Mouse (Mus musculus): Measurements from ENCODE around the gene Tmem125. TPM values are rescaled to one million over a fixed set of nuclear protein-coding genes. Genes with fewer than 3 reads are reported as not detected.

Tmem125 gene
- total RNA-seq (2015) (0.25 and 0.71 TPM in 2 replicates), total RNA-seq (2017) (0.41 TPM in 1 of 2 replicates, not detected in the other)

DNA sequence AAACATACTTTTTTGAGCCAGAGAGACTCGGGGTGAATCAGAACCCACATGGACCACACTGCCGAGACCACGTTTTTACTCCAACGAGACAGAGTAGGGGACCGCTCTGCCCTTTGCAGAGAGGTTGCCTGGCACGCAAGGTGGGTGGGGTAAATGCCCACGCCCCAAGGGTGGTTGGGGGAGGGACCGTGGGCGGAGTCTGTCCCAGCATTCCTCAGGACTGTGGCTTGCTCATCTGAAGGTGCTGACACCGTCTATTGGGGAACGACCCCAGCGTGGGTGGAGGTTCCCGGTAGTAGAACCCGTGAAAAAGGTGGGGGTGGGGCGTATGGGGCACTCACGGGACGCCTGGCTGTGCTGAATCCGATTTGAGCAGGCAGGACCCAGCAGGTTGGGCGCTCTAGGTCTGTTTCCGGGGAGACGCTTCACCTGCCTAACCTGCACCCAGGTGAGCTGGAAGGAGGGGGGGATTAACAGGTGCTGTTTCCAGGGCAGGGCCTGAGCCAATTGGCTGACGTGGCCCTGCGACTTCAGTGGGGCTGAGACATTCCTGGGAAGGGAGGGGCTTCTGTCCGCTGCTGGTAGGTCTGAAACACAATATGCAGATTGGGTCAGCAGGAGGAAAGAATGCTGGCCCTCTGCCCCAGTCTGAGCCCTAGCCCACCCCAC, at the start of gene Tmem125:
TSS of gene Tmem125 (minus strand) at position 453 of the 669 bp plus-strand sequence.
- peak; percentile 81 for ATAC-seq (replicated peaks; ENCODE audit: poor library complexity)

GRCm38 (mm10) chr4:118589733-118590130, 45.9 kb upstream of the Tmem125 start:
- no peak for ATAC-seq (replicated peaks; ENCODE audit: poor library complexity)

DNA sequence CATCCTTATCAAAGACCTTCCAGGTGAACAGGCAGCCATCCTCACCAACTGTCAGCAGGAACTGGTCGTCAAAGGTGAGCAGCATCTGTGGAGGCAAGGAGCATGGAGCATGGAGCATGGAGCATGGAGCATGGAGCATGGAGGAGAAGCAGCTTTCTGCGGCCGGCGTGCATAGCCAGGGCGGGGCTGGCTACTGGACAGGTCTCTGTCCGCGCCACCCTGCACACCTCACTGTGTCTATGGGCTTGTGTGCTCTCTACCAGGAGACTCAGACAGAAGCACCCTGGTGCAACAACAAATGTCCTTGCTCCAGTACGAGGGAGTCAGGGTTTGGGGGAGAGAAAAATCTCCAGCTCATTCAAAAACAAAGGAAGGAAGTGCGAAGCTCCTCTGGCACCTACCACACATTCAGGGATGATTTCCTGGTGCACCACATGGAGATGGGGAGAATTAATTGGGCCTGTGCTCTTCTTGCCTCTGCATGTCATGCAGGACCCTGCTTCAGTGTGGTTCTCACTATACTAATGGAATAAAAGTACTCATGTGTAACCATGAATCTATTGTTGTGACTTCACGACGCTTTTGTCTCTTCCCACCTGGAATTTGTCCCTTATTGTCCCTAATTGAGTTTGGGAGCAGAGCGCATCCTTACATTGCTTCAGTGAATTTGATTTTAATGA, 45.3 kb upstream of the Tmem125 start:
- ATAC-seq (replicated peaks; ENCODE audit: poor library complexity), result no peak

DNA sequence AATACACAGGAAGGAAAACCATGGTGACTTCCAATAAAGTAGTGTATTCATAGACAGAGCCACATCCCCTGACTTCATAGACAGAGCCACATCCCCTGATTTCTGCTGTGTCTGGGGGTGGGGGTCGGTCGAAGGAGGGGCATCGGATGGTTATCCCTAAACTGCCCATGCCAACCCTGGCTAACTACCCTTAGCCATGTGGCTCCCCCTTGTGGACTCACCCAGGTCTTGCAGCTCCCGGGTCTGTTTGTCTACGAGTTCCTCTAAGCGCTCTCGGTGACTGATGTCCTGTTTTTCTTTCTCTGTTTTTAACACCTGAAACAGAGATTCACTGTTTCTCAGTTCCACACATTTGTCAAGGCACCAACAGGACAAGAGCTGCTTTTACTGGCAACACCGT, 38.8 kb upstream of the Tmem125 start:
- no peak for ATAC-seq (replicated peaks; ENCODE audit: poor library complexity)

DNA sequence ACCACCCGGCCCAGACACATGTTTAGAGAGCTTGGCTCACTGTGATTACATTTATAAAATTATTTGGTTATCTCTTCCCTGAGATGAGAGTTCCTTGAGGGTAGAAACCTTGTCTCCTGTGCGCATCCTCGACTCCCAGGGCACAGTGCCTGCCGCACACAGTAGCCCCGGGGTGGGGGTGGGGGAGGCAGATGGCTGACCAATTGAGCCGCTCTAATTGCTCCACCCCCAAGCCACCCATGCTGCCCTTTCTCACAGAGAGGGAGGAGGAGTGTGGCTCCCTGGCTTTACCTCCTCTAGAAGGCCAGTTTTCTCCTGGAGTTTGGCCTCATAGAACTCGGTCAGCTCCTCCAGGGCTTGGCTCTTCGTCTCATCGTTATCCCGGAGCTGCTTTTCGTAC, 37.7 kb upstream of the Tmem125 start:
- no peak for ATAC-seq (replicated peaks; ENCODE audit: poor library complexity)

DNA sequence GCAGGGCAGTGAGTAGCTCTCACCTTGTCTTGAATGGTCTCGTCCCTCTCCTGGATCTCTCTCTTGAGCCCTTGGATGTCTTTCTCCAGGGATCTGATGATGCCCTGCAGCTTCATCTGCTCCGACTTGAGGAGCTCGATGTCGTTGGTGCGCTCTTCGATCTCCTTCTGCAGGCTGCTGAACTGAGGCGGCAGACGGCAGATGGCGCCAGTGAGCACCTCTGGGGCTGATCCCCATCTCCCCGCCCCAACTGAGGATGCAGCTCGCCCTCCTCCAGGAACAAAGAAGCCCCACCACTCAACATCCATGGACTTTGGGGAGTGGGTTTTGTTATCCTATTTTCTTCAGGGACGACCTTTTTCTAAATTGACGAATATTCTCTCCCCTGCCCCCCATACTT, 35.5 kb upstream of the Tmem125 start:
- ATAC-seq (replicated peaks; ENCODE audit: poor library complexity), result peak; percentile 67

DNA sequence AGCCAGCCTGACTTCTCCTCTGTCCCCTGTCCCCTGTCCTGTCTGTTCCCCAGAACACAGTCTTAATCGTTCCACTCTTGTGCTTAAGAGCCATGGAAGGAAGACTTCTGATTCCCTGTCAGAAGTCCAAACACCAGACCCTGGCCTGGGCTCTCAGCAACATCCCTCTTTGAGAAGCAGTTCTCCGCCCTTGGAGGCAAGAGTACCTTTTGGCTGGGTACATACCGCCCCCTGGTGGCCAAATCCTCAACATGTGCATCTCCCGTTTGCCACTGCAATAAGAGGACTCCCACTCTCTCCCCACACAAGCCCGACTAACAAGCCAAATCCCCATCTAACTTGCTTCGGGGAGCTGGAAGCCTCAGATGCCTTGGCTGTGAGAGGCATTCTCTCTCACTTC, 32.3 kb upstream of the Tmem125 start:
- peak; percentile 84 for ATAC-seq (replicated peaks; ENCODE audit: poor library complexity)

GRCm38 (mm10) chr4:118571441-118571840, 27.6 kb upstream of the Tmem125 start:
- no peak for ATAC-seq (replicated peaks; ENCODE audit: poor library complexity)

DNA sequence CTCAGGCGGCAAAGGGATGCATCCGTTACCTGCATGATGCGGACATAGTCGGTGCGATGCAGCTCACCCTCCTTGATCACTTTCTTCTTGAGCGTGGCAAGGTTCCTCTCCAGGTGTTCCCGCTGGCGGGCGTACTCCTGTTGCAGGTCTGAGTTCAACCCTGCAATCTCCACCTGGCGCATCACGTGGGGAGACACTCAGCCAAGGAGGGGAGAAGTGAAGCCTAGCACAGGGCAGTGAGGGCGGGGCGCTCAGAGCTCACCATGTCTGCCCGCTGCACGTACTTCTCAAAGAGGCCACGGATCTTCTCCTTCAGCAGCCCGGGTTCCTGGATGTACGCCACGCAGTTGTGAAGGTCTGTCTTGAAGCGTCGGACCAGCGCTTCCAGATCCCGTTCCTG, 25.5 kb upstream of the Tmem125 start:
- ATAC-seq (replicated peaks; ENCODE audit: poor library complexity), result no peak

GRCm38 (mm10) chr4:118568709-118569108, 24.9 kb upstream of the Tmem125 start:
- peak; percentile 64 for ATAC-seq (replicated peaks; ENCODE audit: poor library complexity)

DNA sequence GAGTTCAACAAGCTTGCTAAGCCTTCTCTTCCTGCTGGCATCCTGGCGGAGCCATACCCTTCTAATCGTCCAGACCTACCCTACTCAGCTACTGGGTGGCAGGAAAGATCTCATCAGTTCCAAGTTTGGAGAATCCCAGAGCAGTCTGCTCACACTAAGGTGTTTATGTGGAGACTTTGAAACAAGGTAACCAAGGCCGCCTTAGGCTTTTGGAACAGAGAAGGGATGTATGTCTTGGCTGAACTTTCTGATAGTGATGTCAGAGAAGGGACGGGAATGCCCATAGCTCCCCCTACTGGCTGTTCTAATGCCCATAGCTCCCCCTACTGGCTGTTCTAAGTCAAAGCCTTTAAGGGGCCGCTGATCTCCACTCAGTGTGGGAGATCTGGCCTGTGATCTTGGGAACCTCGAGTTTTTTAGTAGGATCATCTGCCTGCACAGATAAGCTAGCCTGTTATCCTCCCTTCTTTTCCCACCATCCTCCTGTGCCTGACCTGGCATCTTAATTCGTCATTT, 22.4 kb upstream of the Tmem125 start:
- ATAC-seq (replicated peaks; ENCODE audit: poor library complexity), result peak; percentile 92

DNA sequence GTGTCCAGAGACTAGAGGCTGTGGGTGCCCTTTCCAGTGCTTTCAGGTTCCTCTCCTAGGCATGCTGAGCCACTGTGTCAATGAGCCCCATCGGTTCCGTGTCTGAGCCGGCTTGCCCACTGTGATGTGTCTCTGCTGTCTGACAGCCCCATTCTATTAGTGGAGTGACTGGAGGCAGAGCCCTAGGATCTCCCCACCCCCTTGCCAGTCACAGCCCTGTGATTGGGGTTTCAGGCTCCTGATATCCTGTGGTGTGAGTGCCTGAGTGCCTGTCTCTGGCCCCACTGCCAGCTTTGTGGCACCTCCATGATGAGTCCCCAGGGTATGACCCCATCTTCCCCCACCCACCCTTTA, 21.1 kb upstream of the Tmem125 start:
- no peak for ATAC-seq (replicated peaks; ENCODE audit: poor library complexity)

- no peak for ATAC-seq (replicated peaks; ENCODE audit: poor library complexity)
These were observed 20.4 kb upstream of the Tmem125 start for GRCm38 (mm10) chr4:118564062-118564925.

GRCm38 (mm10) chr4:118553039-118553649, 9.3 kb upstream of the Tmem125 start:
- ATAC-seq (replicated peaks; ENCODE audit: poor library complexity), result no peak

DNA sequence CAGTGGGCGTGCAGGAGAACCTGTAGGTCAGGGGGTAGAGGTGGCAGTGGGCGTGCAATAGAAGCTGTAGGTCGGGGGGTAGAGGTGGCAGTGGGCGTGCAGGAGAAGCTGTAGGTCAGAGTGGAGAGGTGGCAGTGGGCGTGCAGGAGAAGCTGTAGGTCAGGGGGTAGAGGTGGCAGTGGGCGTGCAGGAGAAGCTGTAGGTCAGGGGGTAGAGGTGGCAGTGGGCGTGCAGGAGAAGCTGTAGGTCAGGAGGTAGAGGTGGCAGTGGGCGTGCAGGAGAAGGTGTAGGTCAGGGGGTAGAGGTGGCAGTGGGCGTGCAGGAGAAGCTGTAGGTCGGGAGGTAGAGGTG, 4.3 kb upstream of the Tmem125 start:
- ATAC-seq (replicated peaks; ENCODE audit: poor library complexity), result peak; percentile 54

DNA sequence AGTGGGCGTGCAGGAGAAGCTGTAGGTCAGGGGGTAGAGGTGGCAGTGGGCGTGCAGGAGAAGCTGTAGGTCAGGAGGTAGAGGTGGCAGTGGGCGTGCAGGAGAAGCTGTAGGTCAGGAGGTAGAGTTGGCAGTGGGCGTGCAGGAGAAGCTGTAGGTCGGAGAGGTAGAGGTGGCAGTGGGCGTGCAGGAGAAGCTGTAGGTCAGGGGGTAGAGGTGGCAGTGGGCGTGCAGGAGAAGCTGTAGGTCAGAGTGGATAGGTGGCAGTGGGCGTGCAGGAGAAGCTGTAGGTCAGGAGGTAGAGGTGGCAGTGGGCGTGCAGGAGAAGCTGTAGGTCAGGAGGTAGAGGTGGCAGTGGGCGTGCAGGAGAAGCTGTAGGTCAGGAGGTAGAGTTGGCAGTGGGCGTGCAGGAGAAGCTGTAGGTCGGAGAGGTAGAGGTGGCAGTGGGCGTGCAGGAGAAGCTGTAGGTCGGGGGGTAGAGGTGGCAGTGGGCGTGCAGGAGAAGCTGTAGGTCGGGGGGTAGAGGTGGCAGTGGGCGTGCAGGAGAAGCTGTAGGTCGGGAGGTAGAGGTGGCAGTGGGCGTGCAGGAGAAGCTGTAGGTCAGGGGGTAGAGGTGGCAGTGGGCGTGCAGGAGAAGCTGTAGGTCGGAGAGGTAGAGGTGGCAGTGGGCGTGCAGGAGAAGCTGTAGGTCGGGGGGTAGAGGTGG, 3.7 kb upstream of the Tmem125 start:
- ATAC-seq (replicated peaks; ENCODE audit: poor library complexity), result peak; percentile 42

- no peak for ATAC-seq (replicated peaks; ENCODE audit: poor library complexity)
These were observed 740 bp upstream of the Tmem125 start for GRCm38 (mm10) chr4:118544441-118545127.

GRCm38 (mm10) chr4:118543158-118543530, 700 bp downstream of the Tmem125 start:
- no peak for ATAC-seq (replicated peaks; ENCODE audit: poor library complexity)

GRCm38 (mm10) chr4:118542510-118543157, 1.2 kb downstream of the Tmem125 start:
- no peak for ATAC-seq (replicated peaks; ENCODE audit: poor library complexity)
